Mouse (Mus musculus): ENCODE measurements around the gene Ripk3. TPM values are rescaled to one million over a fixed set of nuclear protein-coding genes. Genes with fewer than 3 reads are reported as not detected.

Ripk3 gene
- polyA plus RNA-seq, 1 experiment = 42.1 TPM

DNA sequence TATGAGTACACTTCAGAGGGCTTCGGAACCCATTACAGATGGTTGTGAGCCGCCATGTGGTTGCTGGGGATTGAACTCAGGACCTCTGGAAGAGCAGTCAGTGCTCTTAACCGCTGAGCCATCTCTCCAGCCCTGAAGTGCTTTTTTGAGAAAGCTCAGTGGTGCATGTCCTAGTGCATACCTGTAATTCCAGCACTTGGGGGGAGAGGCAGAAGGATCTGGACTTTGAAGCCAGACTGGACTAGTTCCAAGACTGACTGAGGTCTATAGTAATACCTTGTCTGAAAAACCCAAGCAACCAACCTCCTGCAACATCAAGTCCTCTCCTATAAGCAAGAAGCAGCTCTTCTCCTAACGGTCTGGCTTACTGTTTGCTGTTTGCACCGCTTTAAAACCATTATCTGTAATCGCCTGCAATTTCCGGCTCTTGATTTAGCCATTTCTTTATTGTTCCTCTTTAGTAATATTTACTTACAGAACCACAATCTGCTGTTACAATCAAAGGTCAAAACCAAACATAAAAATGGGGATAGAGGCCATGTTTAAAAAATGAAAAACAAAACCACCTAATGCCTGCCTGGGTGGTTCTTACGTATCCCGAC, 51.5 kb downstream of the Ripk3 start:
- Histone ChIP-seq H3K4me1 (ENCODE audit: control insufficient read depth, insufficient read depth, insufficient read length, low read length) (peaks cover 32% of the 10 kb centered on the region; the same call in 1 of the 2 replicates), H3K4me3 (ENCODE audit: low read depth, low read length) (no peak overlapping the region), H3K27ac (ENCODE audit: insufficient read depth, low read depth, low read length) (no peak overlapping the region), H3K36me3 (ENCODE audit: control insufficient read depth, insufficient read depth, low read length) (peaks cover 31% of the 10 kb centered on the region), H3K27me3 (ENCODE audit: control insufficient read depth, insufficient read depth, low read length) (no peaks in the 10 kb centered on the region)
- TF ChIP-seq POLR2A (IDR thresholded peaks at IDR 0.05; ENCODE audit: low read depth, low read length) = no peak
- no peak for TF ChIP-seq CTCF (IDR thresholded peaks at IDR 0.05; ENCODE audit: extremely low read depth, insufficient read length, insufficient replicate concordance, low read depth, low read length)
- WGBS = 38% methylated on average over 9 of the region's 9 CpGs

DNA sequence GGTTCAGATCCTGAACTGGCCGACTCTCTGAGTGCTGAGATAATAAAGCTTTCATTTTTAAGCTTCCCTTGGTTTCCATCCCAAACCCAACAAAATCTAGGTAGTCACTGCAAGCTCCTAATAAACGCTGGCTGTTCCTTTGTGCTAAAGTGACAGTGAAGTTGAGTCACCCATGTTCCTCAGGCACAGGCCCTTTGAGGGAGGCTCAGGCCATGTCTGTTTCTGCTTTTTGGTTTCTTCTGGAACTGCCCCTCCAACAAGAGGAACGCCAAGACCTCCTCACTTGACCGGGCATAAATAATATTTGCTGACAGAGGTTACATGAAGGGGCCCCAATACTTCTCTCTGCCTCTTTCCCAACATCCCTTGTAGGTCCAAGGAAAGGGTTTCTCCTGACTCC, 52.9 kb downstream of the Ripk3 start:
- no peaks in the 10 kb centered on the region for H3K27me3 ChIP-seq (ENCODE audit: control insufficient read depth, insufficient read depth, low read length)
- H3K4me3 ChIP-seq (ENCODE audit: low read depth, low read length) = no peak overlapping the region
- H3K36me3 ChIP-seq (ENCODE audit: control insufficient read depth, insufficient read depth, low read length) = peaks cover 24% of the 10 kb centered on the region
- H3K27ac ChIP-seq (ENCODE audit: insufficient read depth, low read depth, low read length) = peak overlapping the region; percentile 52; the same call in 1 of the 2 replicates
- TF ChIP-seq CTCF (IDR thresholded peaks at IDR 0.05; ENCODE audit: extremely low read depth, insufficient read length, insufficient replicate concordance, low read depth, low read length) (no peak), POLR2A (IDR thresholded peaks at IDR 0.05; ENCODE audit: low read depth, low read length) (no peak)
- WGBS = 18% methylated on average over 4 of the region's 4 CpGs
- peaks cover 32% of the 10 kb centered on the region; the same call in 1 of the 2 replicates for H3K4me1 ChIP-seq (ENCODE audit: control insufficient read depth, insufficient read depth, insufficient read length, low read length)

DNA sequence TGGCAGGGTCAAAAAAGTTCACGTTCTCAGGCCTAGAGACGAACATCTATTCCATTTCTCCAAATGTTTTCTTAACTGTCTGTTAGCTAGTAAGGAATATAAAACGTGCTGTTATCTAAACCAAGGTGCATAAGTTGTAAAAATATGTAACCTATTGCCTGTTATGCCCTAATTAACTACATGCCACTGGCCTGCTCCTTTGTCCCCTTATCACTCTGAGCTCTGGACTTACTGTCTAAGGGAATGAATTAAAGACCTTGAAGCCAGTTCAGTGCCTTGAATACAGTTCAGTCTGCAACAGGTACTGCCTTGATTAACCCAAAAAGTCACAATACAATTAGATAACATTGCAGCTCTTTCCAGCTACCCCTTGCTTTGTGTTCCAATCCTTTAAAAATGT, 53.3 kb downstream of the Ripk3 start:
- H3K4me1 ChIP-seq (ENCODE audit: control insufficient read depth, insufficient read depth, insufficient read length, low read length) = peaks cover 32% of the 10 kb centered on the region; the same call in 1 of the 2 replicates
- no peak overlapping the region for H3K4me3 ChIP-seq (ENCODE audit: low read depth, low read length)
- H3K27ac ChIP-seq (ENCODE audit: insufficient read depth, low read depth, low read length) = peak overlapping the region; percentile 52; the same call in 1 of the 2 replicates
- H3K36me3 ChIP-seq (ENCODE audit: control insufficient read depth, insufficient read depth, low read length) = peaks cover 21% of the 10 kb centered on the region
- H3K27me3 ChIP-seq (ENCODE audit: control insufficient read depth, insufficient read depth, low read length) = no peaks in the 10 kb centered on the region
- TF ChIP-seq CTCF (IDR thresholded peaks at IDR 0.05; ENCODE audit: extremely low read depth, insufficient read length, insufficient replicate concordance, low read depth, low read length) = no peak
- TF ChIP-seq POLR2A (IDR thresholded peaks at IDR 0.05; ENCODE audit: low read depth, low read length) = no peak
- WGBS = 22% methylated on average over 3 of the region's 3 CpGs

Other genes starting within 250 kb of the Ripk3 start
- 19.3 and 21.0 TPM in 2 replicates for gene Pck2, start 248.6 kb downstream of the Ripk3 start, polyA plus RNA-seq (2012; rRNA removed)
- 70.2 and 143 TPM in 2 replicates for gene Dcaf11, start 228.9 kb downstream of the Ripk3 start, polyA plus RNA-seq (2012; rRNA removed)
- 0.32 TPM in 1 of 2 replicates, not detected in the other for gene A730061H03Rik, start 228.5 kb downstream of the Ripk3 start, polyA plus RNA-seq (2012; rRNA removed)
- gene Fitm1, start 213.2 kb downstream of the Ripk3 start, polyA plus RNA-seq (2012; rRNA removed) = 0.46 TPM in 1 of 2 replicates, not detected in the other
- gene Psme1, start 210.7 kb downstream of the Ripk3 start, polyA plus RNA-seq (2012; rRNA removed) = 71.4 and 167 TPM in 2 replicates
- 12.2 and 23.0 TPM in 2 replicates for gene Emc9, start 203.6 kb downstream of the Ripk3 start, polyA plus RNA-seq (2012; rRNA removed)
- 85.3 and 142 TPM in 2 replicates for gene Psme2, start 197.8 kb downstream of the Ripk3 start, polyA plus RNA-seq (2012; rRNA removed)
- gene Rnf31, start 197.2 kb downstream of the Ripk3 start, polyA plus RNA-seq (2012; rRNA removed) = 28.8 and 65.8 TPM in 2 replicates
- 29.3 and 77.6 TPM in 2 replicates for gene Irf9, start 185.3 kb downstream of the Ripk3 start, polyA plus RNA-seq (2012; rRNA removed)
- 8.7 and 19.2 TPM in 2 replicates for gene Rec8, start 170.8 kb downstream of the Ripk3 start, polyA plus RNA-seq (2012; rRNA removed)
- gene Ipo4, start 152.9 kb downstream of the Ripk3 start, polyA plus RNA-seq (2012; rRNA removed) = 35.4 and 37.2 TPM in 2 replicates
- gene Gm49378, start 151.0 kb downstream of the Ripk3 start, polyA plus RNA-seq (2012; rRNA removed) = 8.6 and 9.3 TPM in 2 replicates
- gene Tm9sf1, start 145.1 kb downstream of the Ripk3 start, polyA plus RNA-seq (2012; rRNA removed) = 58.8 and 104 TPM in 2 replicates
- gene Tssk4, start 138.7 kb downstream of the Ripk3 start, polyA plus RNA-seq (2012; rRNA removed) = 0.56 and 1.1 TPM in 2 replicates
- gene Mdp1, start 128.4 kb downstream of the Ripk3 start, polyA plus RNA-seq (2012; rRNA removed) = 17.2 and 23.9 TPM in 2 replicates
- gene Gmpr2, start 116.9 kb downstream of the Ripk3 start, polyA plus RNA-seq (2012; rRNA removed) = 5.2 and 9.6 TPM in 2 replicates
- 135 and 228 TPM in 2 replicates for gene Nedd8, start 116.7 kb downstream of the Ripk3 start, polyA plus RNA-seq (2012; rRNA removed)
- gene Tinf2, start 107.0 kb downstream of the Ripk3 start, polyA plus RNA-seq (2012; rRNA removed) = 8.1 and 11.1 TPM in 2 replicates
- gene Tgm1, start 74.9 kb downstream of the Ripk3 start, polyA plus RNA-seq (2012; rRNA removed) = 0.62 and 0.89 TPM in 2 replicates
- gene Rabggta, start 66.6 kb downstream of the Ripk3 start, polyA plus RNA-seq (2012; rRNA removed) = 28.1 and 43.5 TPM in 2 replicates
- gene Dhrs1, start 43.2 kb downstream of the Ripk3 start, polyA plus RNA-seq (2012; rRNA removed) = 217 and 223 TPM in 2 replicates
- 5.9 and 8.0 TPM in 2 replicates for gene Nop9, start 43.2 kb downstream of the Ripk3 start, polyA plus RNA-seq (2012; rRNA removed)
- 309 and 797 TPM in 2 replicates for gene Cideb, start 30.4 kb downstream of the Ripk3 start, polyA plus RNA-seq (2012; rRNA removed)
- gene Ltb4r2, start 27.4 kb downstream of the Ripk3 start, polyA plus RNA-seq (2012; rRNA removed) = 65.3 and 90.6 TPM in 2 replicates
- 25.3 and 26.4 TPM in 2 replicates for gene Ltb4r1, start 22.9 kb downstream of the Ripk3 start, polyA plus RNA-seq (2012; rRNA removed)
- gene Adcy4, start 4.8 kb downstream of the Ripk3 start, polyA plus RNA-seq (2012; rRNA removed) = 3.3 and 6.1 TPM in 2 replicates
- gene Nfatc4, start 34.3 kb upstream of the Ripk3 start, polyA plus RNA-seq (2012; rRNA removed) = 5.8 and 7.6 TPM in 2 replicates
- 1.4 and 1.8 TPM in 2 replicates for gene Nynrin, start 65.1 kb upstream of the Ripk3 start, polyA plus RNA-seq (2012; rRNA removed)
- gene Cbln3, start 95.5 kb upstream of the Ripk3 start, polyA plus RNA-seq (2012; rRNA removed) = 0.56 and 0.61 TPM in 2 replicates
- gene Khnyn, start 96.1 kb upstream of the Ripk3 start, polyA plus RNA-seq (2012; rRNA removed) = 12.6 and 32.7 TPM in 2 replicates
- gene Sdr39u1, start 111.4 kb upstream of the Ripk3 start, polyA plus RNA-seq (2012; rRNA removed) = 17.8 and 34.0 TPM in 2 replicates
- 0.60 TPM in 1 of 2 replicates, not detected in the other for gene Cma1, start 155.8 kb upstream of the Ripk3 start, polyA plus RNA-seq (2012; rRNA removed)
- 0.86 TPM in 1 of 2 replicates, not detected in the other for gene Cma2, start 162.1 kb upstream of the Ripk3 start, polyA plus RNA-seq (2012; rRNA removed)
- 3.0 and 11.6 TPM in 2 replicates for gene Mcpt1, start 229.1 kb upstream of the Ripk3 start, polyA plus RNA-seq (2012; rRNA removed)
- gene Mcpt9, start 241.6 kb upstream of the Ripk3 start, polyA plus RNA-seq (2012; rRNA removed) = not detected in 2 replicates